Mouse (Mus musculus) liver, embryonic 14.5 days (tissue): Measurements from ENCODE around the gene Cxcr3. TPM values are rescaled to one million over a fixed set of nuclear protein-coding genes. Genes with fewer than 3 reads are reported as not detected.

ENCODE experiments used
- ATAC-seq: fragments of 200-750 bp; cut with Nextera tagmentation; 2 replicates; pipeline ENCODE4 v1.8.0; 2017; ENCODE audit warnings: moderate number of reproducible peaks, mild to moderate bottlenecking, moderate library complexity; ENCODE audit not compliant: insufficient read depth
- DNase-seq, 3 experiments: peaks; one replicate each; pipeline ENCODE4 v3.0.0-alpha.2; 2012 to 2013; ENCODE audit warnings: low read depth in 3 of 3, low spot score in 3 of 3
- H3K27ac ChIP-seq: fragments of 300-500 bp; sonication (generic); 2 replicates; pipeline ENCODE4 v1.5.1; 2014; ENCODE audit warnings: moderate library complexity, mild to moderate bottlenecking, control low read depth, inconsistent platforms
- H3K27me3 ChIP-seq: fragments of 300-500 bp; sonication (generic); 2 replicates; pipeline ENCODE4 v1.6.1; 2014; ENCODE audit warnings: mild to moderate bottlenecking, low read length, moderate library complexity; ENCODE audit not compliant: control insufficient read depth, insufficient read depth
- H3K36me3 ChIP-seq: fragments of 300-500 bp; sonication (generic); replicated peaks from 2 replicates; pipeline ENCODE4 v1.6.1; 2014; ENCODE audit warnings: low read depth; ENCODE audit not compliant: control insufficient read depth, insufficient read depth
- H3K4me1 ChIP-seq, 2 experiments: fragments of 200-500 bp in 1 of 2; fragments of 300-500 bp in 1 of 2; sonication (generic) in 1 of 2; replicated peaks; 2 replicates each; pipeline ENCODE4 v1.6.1; 2012 to 2014; ENCODE audit warnings: antibody characterized with exemption in 1 of 2, inconsistent platforms in 1 of 2, low read length in 1 of 2; ENCODE audit not compliant: control insufficient read depth in 2 of 2, insufficient read depth in 2 of 2
- H3K4me2 ChIP-seq: fragments of 300-500 bp; sonication (generic); 2 replicates; pipeline ENCODE4 v1.6.1; 2014; ENCODE audit warnings: low read depth, mild to moderate bottlenecking, control low read depth, moderate library complexity
- H3K4me3 ChIP-seq, 2 experiments: fragments of 200-500 bp in 1 of 2; fragments of 300-500 bp in 1 of 2; sonication (generic) in 1 of 2; 2 replicates each; pipeline ENCODE4 v1.5.1; 2012 to 2014; ENCODE audit warnings: low read depth in 2 of 2, low read length in 2 of 2, mild to moderate bottlenecking in 2 of 2, control low read depth in 1 of 2, inconsistent platforms in 1 of 2, moderate library complexity in 1 of 2; ENCODE audit not compliant: insufficient read depth in 1 of 2
- H3K9ac ChIP-seq: fragments of 300-500 bp; sonication (generic); replicated peaks from 2 replicates; pipeline ENCODE4 v1.6.1; 2014; ENCODE audit warnings: mild to moderate bottlenecking, control low read depth, moderate library complexity
- H3K9me3 ChIP-seq: fragments of 300-500 bp; sonication (generic); 2 replicates; pipeline ENCODE4 v1.6.1; 2016; ENCODE audit warnings: low read length, mixed read lengths; ENCODE audit not compliant: control insufficient read depth
- CTCF ChIP-seq: IDR thresholded peaks from 2 replicates; pipeline ENCODE4 v1.5.1; 2016; ENCODE audit warnings: antibody characterized with exemption, low read depth, control low read depth
- EP300 ChIP-seq: IDR thresholded peaks from 2 replicates; pipeline ENCODE4 v1.6.1; 2016; ENCODE audit warnings: antibody characterized with exemption, low read depth
- WGBS: fragments of 180-500 bp; shearing (Covaris S2); extraction: QIAGEN DNeasy Blood & Tissue Kit; methylation state at CpG from one replicate; pipeline ENCODE4 v1.1.7; 2014; ENCODE audit not compliant: insufficient replicate concordance; 5-methylcytosine and 5-hydroxymethylcytosine counted together
- polyA plus RNA-seq, 2 experiments: library from polyadenylated mRNA; depleted of rRNA in 1 of 2; stranded (reverse) in 1 of 2; unstranded in 1 of 2; fragments of >200 nt; fragmentation: Nextera tagmentation in 1 of 2; extraction: Ambion mirVana in 1 of 2; gene quantifications; 2 replicates each; pipeline versions ENCODE4 v1.2.1 to v1.2.3; 2012 to 2014

Gene Cxcr3
- polyA plus RNA-seq, 2 experiments = 0.20 TPM

- Histone ChIP-seq H3K4me2 (no peak overlapping the region), H3K27ac (no peak overlapping the region), H3K9me3 (peaks cover 9% of the 10 kb centered on the region), H3K9ac (no peak overlapping the region), H3K36me3 (no peaks in the 10 kb centered on the region), H3K27me3 (no peaks in the 10 kb centered on the region), H3K4me1 (no peaks in the 10 kb centered on the region), H3K4me3 (no peak overlapping the region)
- no peak for ATAC-seq
- no peak for TF ChIP-seq CTCF
- no peak for TF ChIP-seq EP300
- 87% methylated on average over 27 of the region's 27 CpGs for WGBS
- no peak for DNase-seq
These were observed 38.4 kb downstream of the Cxcr3 start for GRCm38 (mm10) chrX:101695686-101696085.

Other genes starting within 250 kb of the Cxcr3 start
- 6.4 and 12.5 TPM in 2 replicates for gene Taf1, start 201.5 kb downstream of the Cxcr3 start, polyA plus RNA-seq (2012; rRNA removed)
- gene Taf1, start 201.5 kb downstream of the Cxcr3 start, polyA plus RNA-seq (2014; fragmentation: Nextera tagmentation; extraction: Ambion mirVana) = 5.8 and 6.1 TPM in 2 replicates
- gene Ogt, start 94.2 kb downstream of the Cxcr3 start, polyA plus RNA-seq (2012; rRNA removed) = 42.8 and 54.2 TPM in 2 replicates
- gene Ogt, start 94.2 kb downstream of the Cxcr3 start, polyA plus RNA-seq (2014; fragmentation: Nextera tagmentation; extraction: Ambion mirVana) = 49.8 and 57.2 TPM in 2 replicates
- 0.06 and 0.12 TPM in 2 replicates for gene Gm4779, start 60.2 kb upstream of the Cxcr3 start, polyA plus RNA-seq (2012; rRNA removed)
- 0.06 TPM in 1 of 2 replicates, not detected in the other for gene Gm4779, start 60.2 kb upstream of the Cxcr3 start, polyA plus RNA-seq (2014; fragmentation: Nextera tagmentation; extraction: Ambion mirVana)
- 0.02 and 0.05 TPM in 2 replicates for gene 8030474K03Rik, start 60.4 kb upstream of the Cxcr3 start, polyA plus RNA-seq (2012; rRNA removed)
- not detected in 2 replicates for gene 8030474K03Rik, start 60.4 kb upstream of the Cxcr3 start, polyA plus RNA-seq (2014; fragmentation: Nextera tagmentation; extraction: Ambion mirVana)
- gene Nhsl2, start 115.1 kb upstream of the Cxcr3 start, polyA plus RNA-seq (2012; rRNA removed) = 0.27 and 0.39 TPM in 2 replicates
- 1.1 and 1.3 TPM in 2 replicates for gene Nhsl2, start 115.1 kb upstream of the Cxcr3 start, polyA plus RNA-seq (2014; fragmentation: Nextera tagmentation; extraction: Ambion mirVana)